Mouse (Mus musculus) ES-Bruce4 (cell line): ENCODE measurements around the gene Strada. TPM values are rescaled to one million over a fixed set of nuclear protein-coding genes. Genes with fewer than 3 reads are reported as not detected.

Source experiments
- H3K27ac ChIP-seq: 2 replicates; pipeline ENCODE4 v1.5.1; 2012; ENCODE audit warnings: low read length, inconsistent platforms; ENCODE audit not compliant: insufficient read depth
- H3K27me3 ChIP-seq: 2 replicates; pipeline ENCODE4 v1.6.1; 2012; ENCODE audit warnings: mild to moderate bottlenecking, low read length, inconsistent platforms; ENCODE audit not compliant: control insufficient read depth, poor library complexity, insufficient read depth, severe bottlenecking
- H3K36me3 ChIP-seq: 2 replicates; pipeline ENCODE4 v1.6.1; 2012; ENCODE audit warnings: inconsistent platforms, mild to moderate bottlenecking, low read length, moderate library complexity; ENCODE audit not compliant: control insufficient read depth, poor library complexity, insufficient read depth, severe bottlenecking
- H3K4me1 ChIP-seq: one replicate; pipeline ENCODE4 v1.8.1; 2011; ENCODE audit warnings: low read length; ENCODE audit not compliant: control insufficient read depth, insufficient read depth
- H3K4me3 ChIP-seq: 2 replicates; pipeline ENCODE4 v1.5.1; 2011; ENCODE audit warnings: low read depth, mild to moderate bottlenecking, low read length
- H3K9ac ChIP-seq: 2 replicates; pipeline ENCODE4 v1.6.1; 2012; ENCODE audit warnings: low read depth, mild to moderate bottlenecking, inconsistent platforms; ENCODE audit not compliant: poor library complexity, severe bottlenecking
- H3K9me3 ChIP-seq: replicated peaks from 2 replicates; pipeline ENCODE4 v1.6.1; 2012; ENCODE audit warnings: mild to moderate bottlenecking, low read length, inconsistent platforms; ENCODE audit not compliant: control insufficient read depth, poor library complexity, insufficient read depth, severe bottlenecking
- CTCF ChIP-seq: IDR thresholded peaks from one replicate; pipeline ENCODE4 v1.8.1; 2011; ENCODE audit warnings: low read depth, low read length
- EP300 ChIP-seq: IDR thresholded peaks from 2 replicates; pipeline ENCODE4 v1.6.1; 2011; ENCODE audit warnings: low read depth, low read length; ENCODE audit not compliant: insufficient read depth
- POLR2A ChIP-seq: IDR thresholded peaks from one replicate; pipeline ENCODE4 v1.8.1; 2011; ENCODE audit warnings: low read length; ENCODE audit not compliant: insufficient read depth
- polyA plus RNA-seq: library from polyadenylated mRNA; stranded (reverse); fragments of >200 nt; gene quantifications from 2 replicates; pipeline ENCODE4 v1.2.4, GENCODE M21; 2011; ENCODE audit warnings: low read depth; ENCODE audit not compliant: missing spikeins, insufficient read depth, insufficient read length

Gene Strada
- polyA plus RNA-seq, 1 experiment, result 34.2 TPM

DNA sequence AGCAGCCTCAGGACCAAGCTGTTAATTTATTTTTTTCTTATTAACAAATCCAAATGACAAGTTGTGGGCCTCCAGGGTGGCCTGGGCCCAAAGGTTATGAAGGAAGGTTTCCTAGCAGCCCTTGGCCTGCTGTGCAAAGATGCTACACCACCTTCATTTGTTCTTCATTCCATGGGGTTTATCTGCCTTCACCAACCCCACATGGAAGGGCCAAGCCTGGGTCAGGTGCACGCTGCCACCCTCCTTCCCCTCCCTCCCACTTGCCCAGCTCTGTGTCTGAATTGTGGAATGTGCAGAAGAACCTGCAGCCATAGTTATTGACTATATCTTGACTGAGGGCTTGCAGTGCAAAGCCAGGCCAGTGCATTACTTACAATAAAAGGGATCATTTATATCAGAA lies 45.7 kb downstream of the Strada start:
- H3K4me1 ChIP-seq, result no peaks in the 10 kb centered on the region

DNA sequence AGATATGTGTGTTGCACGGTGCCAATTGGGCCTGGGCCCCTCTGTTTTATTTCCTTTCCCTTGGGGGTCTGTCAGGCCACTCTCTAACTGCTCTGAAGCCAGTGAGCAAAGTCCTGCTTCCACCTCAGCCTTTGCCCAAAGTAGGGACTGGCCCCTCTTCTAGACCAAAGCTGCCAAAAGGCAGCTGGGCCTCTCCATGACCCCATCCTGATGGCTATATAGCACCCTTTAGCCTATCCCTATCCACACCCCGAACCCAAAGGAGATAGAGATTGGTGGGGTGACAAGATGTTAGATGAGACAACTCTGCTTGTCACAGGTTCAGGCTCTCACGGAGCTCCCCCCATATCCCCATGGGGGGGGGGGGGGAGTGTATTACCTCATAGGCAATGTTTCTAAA lies 46.2 kb downstream of the Strada start:
- H3K4me3 ChIP-seq, result no peak overlapping the region
- no peak overlapping the region for H3K9ac ChIP-seq
- H3K27me3 ChIP-seq, result no peaks in the 10 kb centered on the region
- H3K4me1 ChIP-seq, result no peaks in the 10 kb centered on the region
- H3K36me3 ChIP-seq, result peaks cover 10% of the 10 kb centered on the region
- no peak overlapping the region for H3K27ac ChIP-seq
- TF ChIP-seq CTCF (no peak), POLR2A (no peak), EP300 (no peak)
- no peaks in the 10 kb centered on the region for H3K9me3 ChIP-seq

More for the DNA sequence above, 45.7 kb downstream of the Strada start:
- no peaks in the 10 kb centered on the region for H3K9me3 ChIP-seq
- no peak overlapping the region for H3K9ac ChIP-seq
- TF ChIP-seq EP300 (no peak), CTCF (no peak), POLR2A (no peak)
- peaks cover 6% of the 10 kb centered on the region for H3K36me3 ChIP-seq
- H3K4me3 ChIP-seq, result no peak overlapping the region
- H3K27ac ChIP-seq, result no peak overlapping the region
- H3K27me3 ChIP-seq, result no peaks in the 10 kb centered on the region

DNA sequence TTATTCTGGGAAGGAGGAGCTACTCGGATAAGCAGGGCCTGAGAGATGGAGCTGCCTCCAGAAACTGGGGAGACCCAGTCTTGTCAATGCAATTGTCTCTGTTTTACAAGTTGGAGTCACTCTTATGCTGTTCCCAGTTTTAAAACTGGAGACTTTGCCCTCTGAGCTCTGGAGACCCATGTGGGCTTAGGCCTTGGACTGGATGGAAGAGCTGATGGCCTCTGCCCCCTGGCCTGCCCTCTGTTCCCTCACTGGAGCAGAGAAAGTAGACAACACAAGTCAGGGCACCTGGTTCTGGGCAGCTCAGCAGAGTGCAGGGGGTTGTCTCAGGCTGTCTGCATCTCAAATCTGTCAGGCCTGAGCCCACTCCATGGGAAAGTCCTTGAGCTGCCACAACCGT lies 47.2 kb downstream of the Strada start:
- H3K36me3 ChIP-seq, result peaks cover 18% of the 10 kb centered on the region
- TF ChIP-seq CTCF, result no peak
- no peak for TF ChIP-seq POLR2A
- TF ChIP-seq EP300, result no peak
- no peak overlapping the region for H3K9ac ChIP-seq

DNA sequence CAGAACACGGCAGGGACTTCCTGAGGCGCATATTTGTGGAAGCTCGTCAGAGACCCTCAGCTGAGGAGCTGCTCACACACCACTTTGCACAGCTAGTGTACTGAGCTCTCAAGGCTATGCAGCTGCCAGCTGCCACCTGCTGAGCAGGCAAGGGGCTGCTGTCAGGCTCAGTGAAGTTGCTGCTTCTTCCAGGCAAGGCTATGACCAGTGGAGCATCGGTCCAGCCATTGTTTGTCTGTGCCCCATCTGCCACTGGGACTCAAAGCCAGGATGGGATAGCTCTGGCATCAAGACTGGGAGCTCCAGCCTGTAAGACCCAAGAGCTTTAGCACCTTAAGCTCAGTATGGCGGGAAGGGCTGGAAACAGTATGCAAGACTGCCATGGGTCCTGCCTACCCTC lies 47.9 kb downstream of the Strada start:
- Histone ChIP-seq H3K4me1 (no peaks in the 10 kb centered on the region), H3K36me3 (peaks cover 21% of the 10 kb centered on the region), H3K9ac (no peak overlapping the region), H3K27me3 (no peaks in the 10 kb centered on the region), H3K4me3 (no peak overlapping the region), H3K27ac (no peak overlapping the region), H3K9me3 (no peaks in the 10 kb centered on the region)
- TF ChIP-seq EP300, result no peak
- no peak for TF ChIP-seq POLR2A

More for the DNA sequence above, 47.2 kb downstream of the Strada start:
- no peak overlapping the region for H3K4me3 ChIP-seq
- H3K4me1 ChIP-seq, result no peaks in the 10 kb centered on the region
- H3K27ac ChIP-seq, result no peak overlapping the region
- H3K27me3 ChIP-seq, result no peaks in the 10 kb centered on the region
- H3K9me3 ChIP-seq, result no peaks in the 10 kb centered on the region

DNA sequence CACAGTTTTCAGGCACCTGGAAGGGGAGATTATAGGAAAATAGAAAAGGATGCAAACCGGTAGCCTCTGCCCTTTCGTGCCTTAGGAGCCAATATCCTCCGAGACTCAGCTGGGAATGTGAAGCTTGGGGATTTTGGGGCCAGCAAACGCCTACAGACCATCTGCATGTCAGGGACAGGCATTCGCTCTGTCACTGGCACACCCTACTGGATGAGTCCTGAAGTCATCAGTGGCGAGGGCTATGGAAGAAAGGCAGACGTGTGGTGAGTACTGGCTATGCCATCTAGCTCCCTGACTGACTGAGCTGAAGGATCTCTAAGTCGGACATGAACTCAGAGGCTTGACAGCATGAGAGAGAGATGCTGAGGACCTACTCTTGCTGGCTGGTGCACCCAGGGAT lies 49.8 kb downstream of the Strada start:
- H3K4me1 ChIP-seq, result no peaks in the 10 kb centered on the region
- no peaks in the 10 kb centered on the region for H3K27me3 ChIP-seq
- no peak overlapping the region for H3K27ac ChIP-seq
- no peak for TF ChIP-seq CTCF
- no peak for TF ChIP-seq POLR2A
- TF ChIP-seq EP300, result no peak
- no peak overlapping the region for H3K9ac ChIP-seq
- peaks cover 28% of the 10 kb centered on the region for H3K36me3 ChIP-seq
- no peak overlapping the region for H3K4me3 ChIP-seq
- no peaks in the 10 kb centered on the region for H3K9me3 ChIP-seq

DNA sequence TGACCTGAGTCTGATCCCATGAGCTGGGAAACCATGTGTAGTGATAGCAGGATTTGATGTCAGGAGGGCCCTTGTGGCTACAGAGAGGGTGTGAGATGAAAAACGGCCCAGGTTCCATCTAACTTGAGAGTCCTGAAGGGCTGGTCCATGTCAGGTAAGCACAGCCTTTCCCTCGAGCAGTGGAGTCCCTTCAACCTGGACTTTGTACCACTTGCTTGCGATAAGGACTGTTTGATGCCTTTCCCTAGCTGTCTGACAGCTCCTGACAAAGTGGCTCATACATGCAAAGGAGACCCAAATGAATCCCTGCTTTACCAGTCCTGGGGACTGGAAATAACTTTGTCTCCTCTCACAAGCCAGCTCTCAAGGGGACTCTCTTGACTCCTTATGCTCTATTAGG lies 50.7 kb downstream of the Strada start:
- Histone ChIP-seq H3K9me3 (no peaks in the 10 kb centered on the region), H3K27me3 (no peaks in the 10 kb centered on the region), H3K4me1 (no peaks in the 10 kb centered on the region), H3K4me3 (no peak overlapping the region), H3K27ac (no peak overlapping the region), H3K9ac (no peak overlapping the region), H3K36me3 (peaks cover 28% of the 10 kb centered on the region)
- TF ChIP-seq CTCF, result no peak
- TF ChIP-seq POLR2A, result no peak
- TF ChIP-seq EP300, result no peak
